Mouse (Mus musculus) left cerebral cortex, adult 8-10 months (tissue): ENCODE results near the gene Txlnb. TPM values are rescaled to one million over a fixed set of nuclear protein-coding genes. Genes with fewer than 3 reads are reported as not detected.
"Not testable (repeated sequence)": the region's sequence is repeated elsewhere in the genome, so short reads cannot be mapped to it uniquely, and the experiment has no call there.

ENCODE experiments used
- DNase-seq, 2 experiments: peaks; one replicate each; pipeline ENCODE4 v3.0.0; 2022; ENCODE audit warnings: low spot score in 2 of 2
- total RNA-seq, 4 experiments: library from RNA; stranded (reverse); gene quantifications; 2 replicates each; pipeline ENCODE4 v1.2.4; 2022

Txlnb gene
- total RNA-seq = 1 to 10 TPM in 3 of 4 experiments, under 1 TPM in 1; 0.96 to 1.6 (median 1.1) TPM

DNA sequence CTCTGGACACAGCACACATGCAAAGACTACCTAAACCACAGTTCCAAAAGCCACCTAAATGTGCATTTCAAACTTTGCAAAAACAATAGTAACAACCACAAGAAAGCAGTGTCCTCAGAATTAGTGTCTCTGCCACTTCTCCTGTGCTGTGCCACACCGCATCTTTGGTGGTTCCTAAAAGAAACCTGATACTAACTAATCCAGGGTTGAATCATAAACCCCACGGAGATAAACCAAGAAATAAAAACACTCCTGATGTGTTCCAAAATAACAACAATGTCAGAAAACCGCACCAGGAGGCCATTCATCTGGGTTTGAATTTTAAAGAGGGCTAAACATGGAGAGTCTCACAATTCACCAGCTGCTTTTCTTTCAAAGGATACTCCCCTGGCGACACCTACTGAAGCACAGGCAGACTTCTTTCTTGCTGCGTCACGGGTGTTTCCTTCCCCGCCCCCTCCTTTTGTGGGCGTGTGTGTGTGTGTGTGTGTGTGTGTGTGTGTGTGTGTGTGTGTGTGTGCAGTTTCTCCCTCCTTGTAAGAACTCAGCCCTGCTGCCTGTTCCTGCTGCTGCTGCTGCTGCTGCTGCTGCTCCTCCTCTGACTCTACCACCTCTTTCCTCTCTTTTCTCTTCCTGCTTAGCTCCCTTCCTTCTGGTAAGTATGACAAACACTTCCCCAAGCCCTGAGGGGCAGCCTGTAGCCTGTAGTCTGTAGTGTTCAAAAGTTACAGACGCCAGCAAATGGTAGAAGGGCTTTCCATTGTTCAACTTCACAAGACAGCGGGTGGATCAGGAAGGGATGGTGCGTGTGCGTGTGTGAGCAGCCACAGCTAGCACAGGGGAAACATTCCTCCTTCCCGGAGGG lies at the start of gene Txlnb:
Gene Txlnb (plus strand): TSS at position 460 of the 865 bp plus-strand sequence.
- DNase-seq = peak; percentile 22 to 58

DNA sequence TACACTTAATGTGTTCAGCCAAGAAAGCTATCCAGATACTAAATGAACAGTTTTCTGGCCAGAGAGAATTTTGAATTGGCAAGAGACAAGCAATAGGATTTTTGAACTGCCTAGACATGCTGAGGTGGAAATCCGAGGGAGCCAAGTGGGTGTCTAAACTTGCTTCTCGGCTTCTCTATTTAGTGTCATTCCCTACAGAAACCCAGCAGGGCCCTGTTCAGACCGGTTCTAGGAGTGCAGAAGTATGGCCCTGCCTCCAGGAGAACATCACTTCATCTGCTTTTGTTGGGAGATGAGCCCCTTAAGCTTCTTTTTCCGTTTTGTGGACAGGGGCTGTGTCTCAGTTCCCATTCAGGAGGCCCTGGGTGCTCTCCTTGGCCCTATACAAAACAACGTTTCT lies 43.5 kb upstream of the Txlnb start:
- DNase-seq = no peak

DNA sequence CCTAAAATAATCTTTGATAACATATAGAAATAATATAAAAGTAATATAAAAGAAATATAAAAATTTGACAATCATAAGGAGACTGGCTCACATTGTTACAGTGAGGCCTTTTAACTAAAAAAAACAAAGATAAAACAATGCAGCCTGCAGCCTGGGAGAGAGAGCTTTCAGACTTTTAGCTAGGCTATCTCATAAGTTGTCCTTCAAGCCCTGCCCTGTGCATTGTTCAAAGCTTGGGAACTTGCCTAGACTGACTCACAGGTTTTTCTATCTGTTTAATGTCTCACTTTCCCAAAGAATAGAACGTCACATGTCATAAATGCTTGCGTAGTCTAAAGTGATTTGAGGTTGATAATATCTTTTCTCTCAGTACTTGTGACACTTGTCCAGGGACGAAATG lies 36.3 kb upstream of the Txlnb start:
- no peak for DNase-seq

DNA sequence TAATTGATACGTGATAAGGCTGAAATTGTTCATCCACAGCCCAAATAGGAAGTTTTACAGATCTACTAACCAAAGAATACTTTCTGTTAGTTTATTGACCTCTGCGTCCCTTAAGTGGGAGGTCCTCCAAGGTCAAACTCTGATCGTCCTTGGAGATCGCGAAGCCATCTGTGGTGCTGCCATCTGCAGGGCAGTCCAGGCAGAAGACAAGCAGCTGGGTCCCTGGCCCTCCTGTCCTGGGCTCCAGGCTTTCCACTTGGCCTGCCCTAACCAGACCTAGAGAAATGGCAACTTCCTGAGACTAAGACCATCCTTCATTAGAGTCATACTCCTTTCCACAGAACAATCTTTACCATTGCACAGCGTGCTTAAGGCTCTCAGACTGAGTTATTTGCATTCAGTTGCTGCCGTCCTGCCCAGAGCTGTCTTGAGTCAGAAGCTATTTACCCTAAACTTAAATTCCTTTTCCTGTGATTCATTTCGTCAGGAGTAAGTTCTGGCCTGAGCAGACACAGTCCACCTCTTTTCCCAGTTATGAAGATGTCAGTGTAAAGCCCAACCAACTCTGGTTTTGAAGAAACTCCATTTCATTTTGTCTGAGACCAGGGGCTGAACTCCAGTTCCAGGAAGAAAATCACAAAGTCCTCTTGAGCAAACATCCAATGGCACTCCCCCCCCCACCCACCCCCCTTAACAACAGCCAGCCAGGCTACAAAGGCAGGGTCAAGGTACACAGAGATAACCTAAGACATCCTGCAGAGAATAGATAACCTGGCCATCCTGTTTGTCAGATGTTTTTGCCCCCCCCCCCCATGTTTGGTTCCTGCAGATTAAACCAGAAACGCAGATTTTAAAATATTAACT lies 35.0 kb upstream of the Txlnb start:
- no peak for DNase-seq

DNA sequence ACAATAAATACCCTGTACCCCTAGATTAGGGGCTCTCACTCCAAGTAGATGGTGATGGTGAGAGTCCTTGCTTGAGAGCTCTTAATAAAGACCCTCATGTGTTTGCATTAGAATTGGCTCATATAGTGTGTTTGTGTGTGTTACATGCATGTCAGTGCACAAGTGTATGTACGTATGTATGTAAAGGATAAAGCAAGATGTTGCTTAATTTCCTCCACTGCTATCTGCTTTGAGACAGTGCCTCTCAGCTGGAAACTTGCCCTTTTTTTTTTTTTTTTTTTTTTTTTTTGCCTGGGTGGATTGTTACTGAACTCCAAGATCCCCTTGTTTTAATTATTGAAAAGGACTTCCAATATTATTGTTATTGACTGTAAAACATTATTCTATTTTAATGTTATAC lies 34.4 kb upstream of the Txlnb start:
- no peak for DNase-seq

DNA sequence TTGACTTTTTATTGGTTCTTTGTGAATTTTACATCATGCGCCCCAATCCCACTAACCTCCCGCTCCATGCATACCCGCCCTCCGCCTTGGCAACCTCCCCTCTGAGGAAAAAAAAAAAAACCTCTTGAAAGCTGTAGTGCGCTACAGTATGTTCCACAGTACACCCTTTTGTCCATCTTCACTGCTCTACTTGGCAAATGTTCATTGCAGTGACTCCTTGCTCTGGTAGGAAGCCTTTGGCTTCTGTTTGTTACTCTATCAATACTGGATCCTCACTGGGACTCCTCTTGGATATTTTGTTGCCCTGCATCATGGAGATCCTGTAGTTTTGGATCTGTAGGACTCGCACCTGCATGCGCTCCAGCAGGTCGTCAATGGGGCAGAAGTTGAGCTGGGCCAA lies 33.1 kb upstream of the Txlnb start:
- no peak for DNase-seq

DNA sequence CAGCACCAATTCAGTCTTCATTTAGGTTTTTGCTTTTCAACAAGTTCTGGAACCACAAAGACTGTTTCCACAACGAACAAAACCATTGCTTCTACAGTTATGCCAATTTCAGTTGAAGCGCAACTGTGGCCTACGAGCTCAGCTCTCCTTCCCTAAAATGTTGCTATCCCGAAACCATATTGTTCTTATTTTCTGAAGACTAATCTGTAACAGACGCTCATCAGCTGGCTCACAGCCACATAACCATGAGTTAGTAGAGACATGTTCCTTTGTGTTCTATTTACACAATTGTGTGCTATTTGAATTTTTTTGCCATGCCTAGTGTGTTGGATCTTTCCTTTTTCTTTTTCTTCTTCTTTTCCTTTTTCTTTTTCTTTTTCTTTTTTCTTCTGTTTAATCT lies 26.2 kb upstream of the Txlnb start:
- no peak for DNase-seq

DNA sequence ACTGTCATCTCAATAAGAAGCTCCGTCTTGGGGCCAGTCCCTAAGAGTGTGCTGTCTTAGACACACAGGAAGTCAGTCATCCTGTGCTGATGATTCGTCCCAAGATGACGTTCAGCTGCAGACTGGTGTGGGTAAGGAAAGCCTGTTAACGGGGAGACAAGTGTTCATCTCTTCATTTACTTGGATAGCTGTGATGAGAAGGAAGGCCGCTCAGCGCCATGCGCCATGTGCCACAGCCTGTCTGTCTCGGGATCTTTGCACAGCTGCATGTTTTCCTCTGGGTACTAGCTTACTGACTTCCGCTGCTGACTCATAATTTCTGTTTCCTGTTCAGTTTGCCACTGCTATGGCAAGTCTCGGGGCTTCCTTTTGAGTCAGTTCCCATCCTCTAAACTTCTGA lies 23.7 kb upstream of the Txlnb start:
- no peak for DNase-seq

DNA sequence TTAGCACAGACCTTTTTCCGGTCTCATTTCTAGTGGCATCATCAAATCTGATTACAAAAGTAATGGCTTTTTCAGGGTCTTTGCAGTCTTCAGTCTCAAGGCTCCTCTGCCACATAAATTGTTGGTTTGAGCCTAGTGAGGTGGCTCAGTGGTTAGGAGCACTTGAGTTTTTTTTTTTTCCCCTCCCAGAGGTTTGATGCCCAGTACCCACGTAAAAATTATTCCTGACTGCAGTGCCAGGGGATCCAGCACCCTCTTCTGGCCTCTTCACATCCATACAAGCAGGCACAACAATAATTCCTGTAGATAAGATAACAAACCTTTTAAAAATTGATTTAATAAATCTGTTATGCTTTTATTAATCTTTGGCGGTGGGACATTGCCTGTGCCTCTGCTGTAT lies 21.7 kb upstream of the Txlnb start:
- no peak for DNase-seq

DNA sequence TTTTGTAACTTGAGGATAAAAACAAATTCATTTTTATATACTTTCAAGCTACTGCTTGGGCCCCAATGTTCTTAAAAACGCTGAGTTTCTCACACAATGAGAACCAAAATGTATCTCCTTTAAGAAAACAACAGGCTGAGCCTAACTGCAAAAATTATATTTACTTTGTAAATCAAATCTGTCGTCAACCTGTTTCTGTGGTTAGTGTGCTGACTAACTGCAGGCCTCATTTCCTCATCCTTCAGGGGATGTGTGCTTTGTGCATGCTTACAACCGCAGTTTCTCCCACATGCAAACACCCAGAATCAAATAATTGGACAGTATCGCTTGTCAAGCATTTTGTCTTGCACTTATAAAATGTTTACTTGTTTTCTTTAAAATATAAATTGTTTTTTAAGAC lies 20.9 kb upstream of the Txlnb start:
- DNase-seq = no peak

DNA sequence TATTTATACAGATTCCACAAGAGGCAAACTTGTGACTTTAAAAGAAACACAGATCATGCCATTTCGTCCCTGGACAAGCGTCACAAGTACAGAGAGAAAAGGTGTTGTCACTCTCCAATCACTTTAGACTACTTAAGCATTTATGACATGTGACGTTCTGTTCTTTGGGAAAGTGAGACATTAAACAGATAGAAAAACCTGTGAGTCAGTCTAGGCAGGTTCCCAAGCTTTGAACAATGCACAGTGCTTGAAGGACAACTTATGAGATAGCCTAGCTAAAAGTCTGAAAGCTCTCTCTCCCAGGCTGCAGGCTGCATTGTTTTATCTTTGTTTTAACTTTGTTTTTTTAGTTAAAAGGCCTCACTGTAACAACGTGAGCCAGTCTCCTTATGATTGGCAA lies 19.3 kb upstream of the Txlnb start:
- not testable (repeated sequence) for DNase-seq

DNA sequence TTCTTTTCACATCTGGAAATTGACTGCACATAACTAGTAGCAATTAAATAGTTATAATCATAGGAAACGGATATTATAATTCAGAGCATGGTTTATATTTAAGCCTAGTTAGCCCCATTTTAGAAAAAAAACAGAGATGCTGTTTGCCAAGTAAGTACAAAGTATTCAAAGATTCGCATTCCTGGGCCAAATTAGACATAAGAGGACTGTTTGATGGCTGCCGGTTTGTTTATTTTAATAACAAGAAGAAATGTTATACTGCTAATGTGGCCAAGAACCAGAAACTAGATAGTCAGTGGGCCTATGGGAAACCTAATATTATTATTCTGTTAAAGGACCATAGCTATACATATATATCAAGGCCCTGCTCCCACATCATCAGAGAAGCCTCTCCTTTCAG lies 9.3 kb upstream of the Txlnb start:
- DNase-seq = no peak

DNA sequence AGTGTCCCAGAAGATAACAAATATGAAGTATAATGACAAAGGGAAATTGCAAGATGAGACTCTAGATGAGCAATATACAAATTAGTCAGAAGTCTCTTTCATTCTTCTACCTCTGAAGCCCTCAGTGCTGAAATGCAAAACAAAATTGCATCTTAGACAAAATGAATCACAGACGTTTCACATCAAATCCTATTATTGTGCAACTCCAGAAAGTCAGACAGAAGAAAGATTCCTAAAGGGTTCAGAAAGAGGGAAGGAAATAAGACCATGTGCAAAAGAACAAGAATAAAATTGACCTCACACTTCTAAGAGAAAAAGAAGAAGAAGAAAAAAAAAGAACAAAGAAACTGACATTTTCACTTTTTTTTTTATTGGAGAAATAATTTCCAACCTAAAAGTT lies 8.1 kb upstream of the Txlnb start:
- DNase-seq = no peak

DNA sequence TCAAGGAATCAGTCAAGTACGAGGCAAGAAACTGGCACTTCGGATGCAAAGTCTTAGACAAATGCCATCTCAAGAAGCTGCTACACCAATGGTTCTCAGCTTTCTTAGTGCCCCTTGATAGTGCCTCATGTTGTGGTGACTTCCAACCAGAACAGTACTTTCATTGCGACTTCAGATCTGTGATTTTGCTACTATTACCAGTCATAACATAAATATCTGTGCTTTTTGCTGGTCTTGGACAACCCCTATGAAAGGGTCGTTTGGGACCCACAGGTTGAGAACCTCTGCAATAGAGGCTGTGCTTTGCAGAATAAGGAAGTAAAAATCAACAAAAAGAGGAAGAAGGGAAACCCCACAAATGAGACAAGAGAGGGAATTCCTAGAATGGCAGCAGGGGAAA lies 7.7 kb upstream of the Txlnb start:
- no peak for DNase-seq

DNA sequence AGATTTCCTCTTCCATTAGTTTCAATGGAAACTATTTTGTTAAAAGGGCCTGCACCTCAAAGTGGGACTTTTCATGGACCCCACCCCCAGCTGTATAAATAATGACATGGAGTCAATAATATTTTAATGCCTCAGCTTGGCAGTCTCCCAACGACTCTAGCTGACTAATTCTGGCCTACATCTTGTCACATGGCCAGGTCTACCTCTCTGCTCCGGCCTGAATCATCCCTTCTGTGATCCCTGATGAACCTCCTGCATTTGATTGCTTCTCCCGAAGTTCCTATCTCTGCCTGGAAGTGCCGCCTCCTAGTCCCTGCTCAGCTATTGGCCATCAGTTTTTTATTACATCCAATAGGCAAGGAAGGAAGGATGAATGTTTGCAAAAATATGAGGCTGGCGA lies 2.1 kb upstream of the Txlnb start:
- no peak for DNase-seq

DNA sequence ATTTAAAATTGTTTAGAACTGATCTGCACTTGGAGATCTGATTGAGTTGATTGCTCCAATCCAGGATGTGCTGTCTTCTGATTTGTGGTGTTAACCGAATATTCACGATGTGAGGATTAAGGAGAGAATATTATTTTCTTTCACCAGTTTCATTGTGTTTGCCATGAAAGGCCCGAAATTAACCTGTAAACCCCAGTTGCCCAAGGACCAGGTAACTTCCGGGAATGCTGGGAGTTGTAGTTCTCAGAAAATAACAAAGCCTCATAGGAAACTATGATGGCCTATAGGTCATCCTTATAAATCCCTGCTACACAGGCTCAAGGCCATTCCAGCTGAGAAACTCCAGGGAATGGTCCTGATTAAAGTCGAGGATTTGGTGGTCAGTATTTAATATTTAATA lies 1.6 kb upstream of the Txlnb start:
- no peak for DNase-seq

DNA sequence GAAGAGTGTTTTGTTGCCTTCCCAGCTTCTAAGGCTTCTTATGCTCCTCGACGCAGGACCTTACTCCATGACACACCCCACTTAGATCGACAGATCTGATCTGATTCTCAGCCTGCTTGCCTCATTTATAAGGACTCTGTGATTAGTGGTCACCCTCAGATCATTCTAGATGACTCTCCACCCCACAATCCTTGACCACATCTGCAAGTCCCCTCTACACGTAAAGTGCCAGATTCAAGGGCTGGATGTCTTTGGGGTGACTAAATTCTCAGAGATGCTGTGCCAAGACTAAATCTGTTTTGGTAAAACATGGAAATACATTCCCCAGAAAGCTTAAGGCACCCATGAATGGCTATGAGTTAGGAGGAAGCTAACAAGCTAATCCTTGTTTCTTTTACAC lies 799 bp upstream of the Txlnb start:
- DNase-seq = no peak

DNA sequence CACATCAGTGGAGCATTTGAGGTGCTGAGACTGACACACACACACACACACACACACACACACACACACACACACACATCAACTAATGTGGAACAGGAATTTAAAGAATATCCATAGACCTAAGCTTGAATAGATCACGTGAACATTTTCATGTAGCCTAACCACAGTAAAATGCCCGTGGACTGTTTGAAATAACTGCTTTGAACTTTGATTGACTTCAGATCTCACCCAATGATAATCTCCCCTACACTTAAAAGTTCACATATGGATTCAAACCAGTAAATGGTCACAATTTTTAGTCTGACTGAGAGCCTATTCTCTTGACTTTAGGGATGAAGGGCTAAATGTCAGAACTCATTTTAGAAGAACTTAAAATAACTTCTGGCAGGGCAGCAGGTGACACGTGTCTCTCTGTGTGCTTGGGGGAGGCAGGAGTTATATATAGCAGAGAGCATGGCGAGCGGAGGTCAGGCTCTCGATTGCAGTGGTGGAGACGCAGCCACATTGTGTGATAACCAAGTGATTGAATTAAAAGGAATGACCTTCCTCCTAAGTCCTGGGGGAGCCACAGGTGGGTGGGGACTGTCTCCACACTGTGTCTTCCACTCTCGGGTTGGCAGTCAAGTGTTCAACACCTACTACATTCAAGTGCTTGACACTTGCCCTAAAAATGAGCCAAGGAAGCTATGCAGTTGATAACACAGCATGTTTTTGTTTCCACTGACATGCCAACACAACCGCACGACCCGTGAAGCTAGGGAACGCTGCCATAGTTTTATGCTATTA lies 1.0 kb downstream of the Txlnb start:
- no peak for DNase-seq

DNA sequence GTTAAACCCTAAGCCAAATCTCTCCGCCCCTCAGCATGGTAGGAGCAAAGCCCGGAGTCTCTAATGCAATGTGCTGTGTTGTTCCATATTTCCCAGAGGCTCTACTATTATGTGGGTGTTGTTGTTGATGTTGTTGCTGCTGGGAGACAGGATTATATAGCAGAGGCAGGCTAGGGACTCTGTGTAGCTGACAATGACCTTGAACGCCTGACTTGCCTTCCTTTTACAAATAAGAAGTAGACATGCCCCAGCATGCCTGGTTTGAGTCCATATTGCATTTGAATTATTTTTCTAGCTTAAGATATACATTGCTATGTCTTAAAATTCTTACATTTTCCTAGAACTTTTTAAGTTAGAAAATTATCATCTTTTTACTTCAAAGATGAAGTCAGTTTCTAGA lies 1.7 kb downstream of the Txlnb start:
- no peak for DNase-seq

DNA sequence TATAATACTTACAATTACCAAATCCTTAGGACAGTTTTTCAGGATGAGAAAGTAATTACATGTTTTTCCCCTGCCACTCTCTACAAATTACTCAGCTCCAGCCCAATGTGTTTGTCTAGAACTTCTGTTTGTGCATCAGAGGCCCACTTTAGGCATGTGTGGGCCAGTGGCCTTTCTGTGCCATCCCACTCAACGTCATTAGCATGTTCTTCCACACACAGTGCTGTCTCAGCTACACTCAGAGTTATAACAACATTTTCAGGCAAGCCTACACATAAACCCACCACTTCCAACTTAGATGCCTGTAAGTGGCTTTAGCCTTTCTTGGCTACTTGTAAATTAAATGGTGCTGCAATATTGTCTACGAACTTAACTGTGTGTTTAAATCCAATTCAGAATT lies 5.8 kb downstream of the Txlnb start:
- DNase-seq = peak in 1 of 2 experiments; percentile 41

DNA sequence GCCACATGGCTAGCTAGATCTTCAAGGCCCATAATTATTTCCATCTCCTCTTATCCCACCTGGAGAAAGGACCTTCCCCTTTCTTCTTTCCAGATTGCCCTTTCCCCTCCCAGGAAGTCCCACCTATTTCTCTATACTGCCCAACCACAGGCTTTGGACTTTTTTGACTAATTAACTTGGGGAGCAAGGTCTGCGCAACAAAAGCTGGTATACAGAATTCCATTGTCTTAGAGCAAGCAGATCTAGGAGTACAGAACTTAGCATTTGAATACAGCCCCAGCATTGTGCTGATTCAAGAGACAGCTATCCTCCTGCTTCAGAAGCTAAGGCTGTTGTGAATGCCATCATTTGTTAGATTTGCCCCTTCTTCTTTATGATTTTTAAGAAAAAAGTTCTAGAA lies 12.5 kb downstream of the Txlnb start:
- no peak for DNase-seq

DNA sequence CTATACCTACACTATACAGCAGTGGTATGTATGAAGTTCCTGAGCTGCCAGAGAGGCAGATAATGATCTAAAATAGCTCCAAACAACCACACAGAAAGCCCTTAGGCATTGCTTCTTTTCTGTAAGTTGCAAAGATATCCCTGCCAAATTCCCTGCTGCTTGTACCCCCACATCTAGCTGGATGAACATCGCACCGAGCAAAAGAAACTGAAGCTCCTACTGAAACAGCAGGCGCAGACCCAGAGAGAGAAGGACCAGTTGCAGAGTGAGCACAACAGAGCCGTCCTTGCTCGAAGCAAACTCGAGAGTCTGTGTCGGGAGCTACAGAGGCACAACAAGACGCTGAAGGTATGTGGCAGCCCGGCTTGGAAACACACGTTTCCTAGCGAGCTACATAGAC lies 19.0 kb downstream of the Txlnb start:
- DNase-seq = no peak
